Mouse (Mus musculus): ENCODE measurements around the gene Slc25a3. TPM values are rescaled to one million over a fixed set of nuclear protein-coding genes. Genes with fewer than 3 reads are reported as not detected.

Slc25a3 gene
- 1,000 to 10,000 TPM; 2,219 to 2,275 TPM for total RNA-seq (2021)

- intact Hi-C loops (cut with DNase I) = loop anchor here (2.0 kb wide), 1 partner anchor 41 kb away; the partner anchor contains the start of genes Apaf1 and Ikbip
- peak; percentile 99 for DNase-seq
These were observed at the start of gene Slc25a3 for GRCm38 (mm10) chr10:91123828-91124822. Slc25a3 (minus strand) TSS chr10:91124059.

GRCm38 (mm10) chr10:91172329-91173100, 48.7 kb upstream of the Slc25a3 start:
- intact Hi-C loops (cut with DNase I) = no loop called here
- DNase-seq = no peak

- intact Hi-C loops (cut with DNase I) = loop anchor here (1.0 kb wide), 1 partner anchor 10 kb away; the partner anchor contains the start of gene Tmpo
These were observed 47.8 kb upstream of the Slc25a3 start for GRCm38 (mm10) chr10:91171455-91172328.

GRCm38 (mm10) chr10:91171041-91171440, 47.2 kb upstream of the Slc25a3 start:
- intact Hi-C loops (cut with DNase I) = loop anchor here (1.0 kb wide), 1 partner anchor 10 kb away; the partner anchor contains the start of gene Tmpo

More at GRCm38 (mm10) chr10:91171455-91172328, 47.8 kb upstream of the Slc25a3 start:
- peak; percentile 95 to 96 for DNase-seq

GRCm38 (mm10) chr10:91170143-91170941, 46.5 kb upstream of the Slc25a3 start:
- intact Hi-C loops (cut with DNase I) = loop anchor here (1.0 kb wide), 2 partner anchors 17 to 67 kb away; no protein-coding TSS in a partner anchor
- peak; percentile 90 to 94 for DNase-seq

More at GRCm38 (mm10) chr10:91171041-91171440, 47.2 kb upstream of the Slc25a3 start:
- no peak for DNase-seq

GRCm38 (mm10) chr10:91169414-91170065, 45.7 kb upstream of the Slc25a3 start:
- no peak for DNase-seq
- intact Hi-C loops (cut with DNase I) = loop anchor here (1.0 kb wide), 2 partner anchors 18 to 68 kb away; no protein-coding TSS in a partner anchor

GRCm38 (mm10) chr10:91167352-91167751, 43.5 kb upstream of the Slc25a3 start:
- intact Hi-C loops (cut with DNase I) = no loop called here
- peak; percentile 32 to 42 for DNase-seq

- peak; percentile 75 to 78 for DNase-seq
- intact Hi-C loops (cut with DNase I) = no loop called here
These were observed 43.0 kb upstream of the Slc25a3 start for GRCm38 (mm10) chr10:91166890-91167289.

- intact Hi-C loops (cut with DNase I) = no loop called here
These were observed 42.0 kb upstream of the Slc25a3 start for GRCm38 (mm10) chr10:91165850-91166249.

GRCm38 (mm10) chr10:91164491-91164890, 40.6 kb upstream of the Slc25a3 start:
- intact Hi-C loops (cut with DNase I) = no loop called here
- DNase-seq = no peak

More at GRCm38 (mm10) chr10:91165850-91166249, 42.0 kb upstream of the Slc25a3 start:
- DNase-seq = no peak

GRCm38 (mm10) chr10:91162511-91163163, 38.8 kb upstream of the Slc25a3 start:
- intact Hi-C loops (cut with DNase I) = no loop called here
- DNase-seq = no peak

- no peak for DNase-seq
- intact Hi-C loops (cut with DNase I) = no loop called here
These were observed 38.2 kb upstream of the Slc25a3 start for GRCm38 (mm10) chr10:91162077-91162476.

GRCm38 (mm10) chr10:91161006-91161405, 37.1 kb upstream of the Slc25a3 start:
- intact Hi-C loops (cut with DNase I) = no loop called here

GRCm38 (mm10) chr10:91158442-91158841, 34.6 kb upstream of the Slc25a3 start:
- DNase-seq = no peak
- intact Hi-C loops (cut with DNase I) = no loop called here

More at GRCm38 (mm10) chr10:91161006-91161405, 37.1 kb upstream of the Slc25a3 start:
- no peak for DNase-seq

GRCm38 (mm10) chr10:91156338-91156737, 32.5 kb upstream of the Slc25a3 start:
- intact Hi-C loops (cut with DNase I) = no loop called here
- peak; percentile 35 to 56 for DNase-seq

- intact Hi-C loops (cut with DNase I) = no loop called here
These were observed 30.1 kb upstream of the Slc25a3 start for GRCm38 (mm10) chr10:91153894-91154503.

GRCm38 (mm10) chr10:91145413-91145812, 21.6 kb upstream of the Slc25a3 start:
- DNase-seq = no peak
- intact Hi-C loops (cut with DNase I) = no loop called here

More at GRCm38 (mm10) chr10:91153894-91154503, 30.1 kb upstream of the Slc25a3 start:
- no peak for DNase-seq
